Mouse (Mus musculus): ENCODE data around the gene Abcg1. TPM values are rescaled to one million over a fixed set of nuclear protein-coding genes. Genes with fewer than 3 reads are reported as not detected.

The Abcg1 gene
- total RNA-seq, 2 experiments from 2014 or later: 12.9 to 14.2 TPM

GRCm38 (mm10) chr17:31129452-31129851 is 72.0 kb downstream of the Abcg1 start, which contains the start of gene Tff3:
TSS of gene Tff3 (minus strand) at chr17:31129646.
- no peak for DNase-seq

DNA sequence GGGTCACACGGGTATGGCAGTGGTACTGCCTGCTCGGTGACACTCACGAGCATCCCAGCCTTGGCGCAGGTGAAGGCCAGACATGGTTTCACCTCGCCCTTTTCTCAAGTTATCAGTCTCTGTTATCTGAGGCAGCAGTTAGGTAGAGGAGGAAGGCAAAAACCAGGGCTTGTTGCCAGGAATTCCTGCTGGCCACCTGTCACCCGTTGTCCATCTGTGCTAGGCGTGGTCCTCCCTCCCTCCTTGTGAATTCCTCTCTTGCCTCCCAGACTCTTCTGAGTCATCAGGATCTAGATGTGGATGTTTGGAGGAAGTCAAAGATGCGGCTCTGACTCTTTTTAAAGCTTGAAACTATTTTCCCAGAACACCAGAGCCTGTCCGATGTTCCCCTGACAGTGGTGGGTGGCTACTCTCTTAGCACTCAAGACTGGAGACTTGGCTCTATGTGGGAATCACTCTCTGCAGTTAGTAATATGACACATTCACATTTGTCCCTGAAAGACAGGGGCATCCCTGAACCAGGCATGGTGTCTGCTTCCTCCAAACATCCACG is 73.9 kb downstream of the Abcg1 start:
- no peak for DNase-seq

DNA sequence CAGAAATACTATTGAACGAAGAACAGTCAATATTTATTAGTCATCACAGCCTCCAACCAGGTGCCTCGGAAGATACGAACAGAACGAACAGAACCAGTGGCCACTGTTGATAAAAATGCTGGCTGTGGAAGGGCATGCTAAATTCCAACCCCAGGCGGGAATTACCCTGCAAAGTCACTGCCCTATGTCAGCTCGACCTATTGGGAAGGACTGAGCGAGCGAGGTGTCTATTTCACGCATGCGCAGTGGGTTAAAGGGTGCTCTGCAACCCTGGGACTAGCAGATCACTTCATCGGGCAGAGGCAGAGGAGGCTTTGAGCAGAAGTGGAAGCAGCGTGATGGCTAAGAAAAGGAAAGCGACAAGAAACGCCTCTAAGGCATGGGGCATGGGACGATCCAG is 76.3 kb downstream of the Abcg1 start:
- DNase-seq: no peak

DNA sequence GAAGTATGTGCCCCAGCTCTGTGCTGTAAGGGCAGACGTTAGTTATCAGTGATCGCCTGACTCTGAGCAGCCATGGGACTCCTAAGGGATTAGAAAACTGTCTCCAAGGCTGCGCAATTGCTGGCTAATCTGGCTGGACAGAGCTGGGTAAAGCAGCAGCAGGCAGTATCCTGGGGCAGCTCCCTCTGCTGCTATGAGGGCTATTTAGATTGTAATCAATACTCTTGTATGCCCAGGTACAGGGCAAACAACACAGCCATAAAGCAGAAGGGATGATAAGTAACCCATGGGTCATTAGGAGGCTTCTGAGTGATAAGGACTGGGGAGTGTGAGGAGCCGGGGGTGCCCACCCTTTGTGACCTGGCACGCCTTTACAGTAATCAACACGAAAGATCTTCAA is 77.4 kb downstream of the Abcg1 start:
- no peak for DNase-seq

DNA sequence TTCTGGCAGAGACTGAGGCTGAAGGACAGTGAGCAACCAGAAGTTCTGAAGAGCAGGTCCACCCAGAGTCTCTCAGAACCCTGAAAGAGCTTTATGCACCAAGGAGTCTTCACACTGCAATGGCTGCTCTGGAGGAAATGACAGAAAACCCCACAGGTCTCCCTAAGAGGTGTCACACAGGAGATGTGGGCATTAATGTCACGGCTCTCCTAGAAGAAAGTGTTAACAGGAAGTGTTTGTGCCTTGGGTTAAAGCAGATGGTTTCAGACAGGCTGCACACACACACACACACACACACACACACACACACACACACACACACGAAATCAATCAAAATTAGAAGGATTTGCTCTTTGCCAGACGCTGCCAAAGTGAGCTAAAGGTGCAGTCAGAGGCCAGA is 78.8 kb downstream of the Abcg1 start:
- no peak for DNase-seq

DNA sequence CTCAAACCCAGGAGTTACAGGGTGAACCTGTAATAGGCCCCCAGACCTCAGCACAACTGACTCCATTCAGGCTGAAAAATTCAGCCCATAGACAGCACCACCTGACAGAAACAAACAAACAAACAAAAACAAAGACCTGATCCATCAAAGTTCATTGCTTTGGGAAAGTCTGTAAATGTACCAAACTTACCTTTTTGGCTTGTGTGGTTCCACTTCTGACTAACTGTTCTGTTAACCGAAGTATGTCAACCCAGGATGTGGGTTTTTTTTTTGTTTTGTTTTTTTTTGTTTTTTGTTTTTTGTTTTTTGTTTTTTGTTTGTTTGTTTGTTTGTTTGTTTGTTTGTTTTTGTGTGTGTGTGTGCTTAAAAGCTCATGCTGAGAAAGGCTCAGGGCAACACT is 79.3 kb downstream of the Abcg1 start:
- DNase-seq: no peak

DNA sequence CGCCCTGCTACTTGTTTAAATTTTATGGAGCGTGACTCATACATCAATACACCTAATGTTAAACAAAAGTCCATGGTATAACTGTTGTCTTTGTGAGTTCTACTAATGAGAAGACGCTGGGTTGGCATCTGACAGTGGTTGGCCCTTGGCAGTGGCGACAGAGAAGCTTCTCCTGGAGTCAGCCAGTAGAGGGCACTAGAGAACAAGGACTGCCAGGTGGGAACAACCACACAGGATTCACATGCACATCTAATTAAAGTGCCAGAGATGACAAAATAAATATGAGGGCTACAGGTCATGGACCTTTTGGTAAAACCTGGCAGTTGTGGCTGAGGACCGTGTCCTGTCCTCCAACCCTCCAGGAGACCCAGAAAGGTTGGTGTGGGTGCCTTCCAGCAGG is 80.9 kb downstream of the Abcg1 start:
- DNase-seq: peak; percentile 77

GRCm38 (mm10) chr17:31142116-31142515 is 84.6 kb downstream of the Abcg1 start:
- DNase-seq: peak; percentile 38

DNA sequence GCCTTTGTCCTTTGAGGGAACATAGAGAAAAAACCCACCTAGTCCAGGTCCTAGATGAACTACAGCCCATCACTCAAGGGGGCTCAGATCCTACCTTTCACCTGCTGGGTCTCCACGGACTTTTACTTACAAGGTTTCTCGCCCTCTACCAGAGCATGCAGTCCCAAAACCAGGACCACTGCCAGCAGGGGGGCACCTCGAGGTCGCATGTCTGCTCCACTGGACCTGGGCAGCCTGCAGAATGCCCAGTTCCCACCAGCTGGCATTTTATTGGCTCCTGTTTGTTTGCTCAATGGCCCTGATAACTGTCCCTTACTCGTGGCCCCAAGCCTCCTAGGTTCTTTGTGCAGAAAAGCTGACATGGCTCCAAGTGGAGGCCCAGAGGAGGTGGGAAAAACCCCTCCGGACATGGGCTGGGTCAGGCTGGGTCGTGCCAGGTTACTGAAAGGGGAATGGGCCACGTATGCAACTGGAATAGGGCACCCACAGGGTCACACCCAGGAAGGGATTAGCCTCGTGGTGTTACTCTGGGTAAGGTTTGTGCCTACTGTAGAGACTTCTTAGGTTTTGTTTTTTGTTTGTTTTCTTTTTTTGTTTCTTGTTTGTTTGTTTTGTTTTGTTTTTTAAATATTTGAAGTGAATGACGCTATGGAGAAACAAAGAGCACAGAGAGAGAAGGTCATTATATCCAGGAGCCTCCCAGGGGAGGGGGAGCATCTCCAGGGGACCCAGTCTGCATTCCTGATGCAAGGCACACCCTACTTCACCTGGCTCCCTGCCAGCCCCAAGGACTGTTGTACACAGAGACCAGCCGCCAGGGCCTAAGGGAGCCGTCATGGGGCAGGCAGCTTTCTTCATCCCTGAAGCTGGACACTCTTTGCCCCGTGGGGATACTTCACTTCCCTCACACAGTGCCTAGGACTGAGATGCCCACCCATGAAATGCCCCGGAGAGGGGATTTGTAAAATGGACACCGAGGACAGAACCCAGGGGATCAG is 86.9 kb downstream of the Abcg1 start, which contains the start of gene Tff2:
Tff2 (minus strand) TSS at position 243 of the 998 bp plus-strand sequence.
- DNase-seq: peak; percentile 32

DNA sequence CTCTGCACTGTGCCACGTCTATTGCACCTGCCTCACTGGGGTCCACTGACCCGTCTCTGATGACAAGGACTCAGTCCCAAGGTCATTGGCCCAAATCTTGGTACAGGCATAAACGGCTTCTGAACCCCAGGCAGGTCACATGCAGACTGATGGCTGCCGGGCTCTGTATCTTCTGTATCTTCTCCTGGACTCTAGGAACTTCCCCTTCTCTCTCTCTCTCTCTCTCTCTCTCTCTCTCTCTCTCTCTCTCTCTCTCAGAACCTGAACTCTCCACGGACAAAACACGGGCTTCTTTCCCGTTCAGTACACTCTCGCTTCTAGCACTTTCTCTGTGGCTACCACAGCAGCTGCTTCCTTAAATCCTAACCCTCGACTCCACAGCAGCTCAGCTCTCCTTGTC is 88.5 kb downstream of the Abcg1 start:
- no peak for DNase-seq

DNA sequence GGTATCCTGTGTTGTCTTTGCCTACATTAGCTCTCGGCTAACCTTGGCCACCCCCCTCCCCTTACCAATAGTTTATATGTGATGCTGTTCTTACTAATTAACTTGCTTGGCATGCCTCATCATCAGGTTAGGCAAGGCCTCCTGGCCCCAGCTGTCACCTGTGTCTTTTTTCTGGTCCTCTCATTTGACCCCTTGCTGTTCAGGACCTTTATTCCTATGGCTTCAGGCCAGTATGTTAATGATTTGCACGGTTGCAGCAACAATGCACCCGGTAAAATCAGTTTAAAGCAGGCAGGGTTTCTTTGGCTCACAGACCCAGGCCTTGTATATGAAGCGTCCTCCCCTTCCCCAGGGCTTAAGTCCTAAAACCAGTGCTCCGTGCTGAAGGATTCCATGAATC is 95.0 kb downstream of the Abcg1 start:
- no peak for DNase-seq

DNA sequence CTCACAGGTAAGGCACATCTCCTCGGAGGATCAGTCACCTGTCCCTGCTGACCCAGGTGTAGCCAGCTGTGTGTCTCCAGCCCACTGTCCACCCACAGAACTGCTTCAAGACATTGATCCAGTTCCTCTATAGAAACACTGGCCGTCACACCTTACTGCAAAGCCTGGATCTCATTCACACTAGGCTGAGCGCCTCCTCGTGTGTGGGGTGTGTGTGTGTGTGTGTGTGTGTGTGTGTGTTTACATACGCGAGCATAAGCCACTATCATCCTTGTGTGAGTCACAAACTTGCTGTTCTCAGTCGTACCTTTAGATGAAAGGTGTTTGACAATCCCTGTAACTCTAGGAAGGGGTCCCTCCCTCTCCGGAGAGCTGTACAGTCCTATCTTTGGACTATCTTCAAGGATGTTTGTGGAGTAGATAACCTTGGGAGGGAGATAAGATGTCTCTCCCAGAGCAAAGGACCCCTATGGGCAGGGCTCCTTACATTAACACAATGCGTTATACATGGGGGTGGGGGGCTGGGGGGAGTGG is 95.6 kb downstream of the Abcg1 start:
- no peak for DNase-seq

GRCm38 (mm10) chr17:31153785-31154184 is 96.3 kb downstream of the Abcg1 start:
- DNase-seq: no peak

- no peak for DNase-seq
Observed at GRCm38 (mm10) chr17:31157921-31158320, 100.4 kb downstream of the Abcg1 start.

DNA sequence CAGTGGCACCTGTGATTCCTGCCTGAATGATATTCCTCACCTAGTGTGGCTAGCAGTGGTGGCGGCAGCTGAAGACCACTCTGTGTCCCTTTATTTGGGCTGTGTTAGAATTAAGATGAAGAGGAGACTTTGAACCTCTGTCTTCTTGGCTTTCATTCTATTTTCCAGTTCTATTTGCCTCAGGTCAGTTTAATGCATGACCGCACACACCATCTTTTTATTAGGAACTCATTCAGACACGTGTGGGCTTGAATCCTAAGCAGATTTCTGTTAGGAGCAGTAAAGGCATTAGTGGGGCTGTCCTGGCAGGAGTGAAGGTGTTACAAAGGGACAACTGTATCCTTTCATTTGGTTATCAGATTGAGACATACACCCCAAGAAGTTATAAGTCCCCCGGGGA is 102.8 kb downstream of the Abcg1 start:
- DNase-seq: no peak

GRCm38 (mm10) chr17:31162607-31163006 is 105.1 kb downstream of the Abcg1 start:
- no peak for DNase-seq

- DNase-seq: no peak
Observed at GRCm38 (mm10) chr17:31163821-31164220, 106.3 kb downstream of the Abcg1 start.

GRCm38 (mm10) chr17:31165127-31165526 is 107.7 kb downstream of the Abcg1 start, which contains the start of gene Tff1:
TSS of gene Tff1 (minus strand) at chr17:31165277.
- DNase-seq: no peak

Other genes starting within 250 kb of the Abcg1 start
- under 1 TPM; 0.21 to 0.45 TPM for gene Glp1r, start 155.9 kb upstream of the Abcg1 start, total RNA-seq (2021)
- gene Umodl1, start 103.0 kb upstream of the Abcg1 start, total RNA-seq (2021): under 1 TPM; 0.06 to 0.09 TPM
- gene Tff3, start 72.0 kb downstream of the Abcg1 start, total RNA-seq (2021): not detected
- gene Tff2, start 86.6 kb downstream of the Abcg1 start, total RNA-seq (2021): under 1 TPM in 1 of 2 experiments, not detected in 1; 0.51 TPM
- not detected for gene Tff1, start 107.6 kb downstream of the Abcg1 start, total RNA-seq (2021)
- under 1 TPM in 1 of 2 experiments, not detected in 1; 0.09 TPM for gene Tmprss3, start 141.3 kb downstream of the Abcg1 start, total RNA-seq (2021)
- gene Ubash3a, start 150.2 kb downstream of the Abcg1 start, total RNA-seq (2021): 1 to 10 TPM in 1 of 2 experiments, under 1 TPM in 1; 0.69 to 1.3 TPM
- 1 to 10 TPM; 3.5 to 4.6 TPM for gene Rsph1, start 219.7 kb downstream of the Abcg1 start, total RNA-seq (2021)
- gene Slc37a1, start 229.1 kb downstream of the Abcg1 start, total RNA-seq (2021): 10 to 100 TPM in 1 of 2 experiments, 1 to 10 TPM in 1; 4.4 to 10.9 TPM

Measured in adrenal gland, postnatal 10 days (tissue).